Mouse (Mus musculus) liver, postnatal 0 days (tissue): ENCODE data around the gene Trpm3. TPM values are rescaled to one million over a fixed set of nuclear protein-coding genes. Genes with fewer than 3 reads are reported as not detected.

ENCODE experiments used
- ATAC-seq: fragments of 200-750 bp; cut with Nextera tagmentation; 2 replicates; pipeline ENCODE4 v1.8.0; 2017; ENCODE audit warnings: mild to moderate bottlenecking, moderate library complexity
- DNase-seq: peaks from one replicate; pipeline ENCODE4 v3.0.0-alpha.2; 2016
- H3K27ac ChIP-seq: fragments of 300-500 bp; sonication (generic); 2 replicates; pipeline ENCODE4 v1.5.1; 2014; ENCODE audit warnings: antibody characterized with exemption, moderate library complexity, mild to moderate bottlenecking, low read depth
- H3K27me3 ChIP-seq: fragments of 300-500 bp; sonication (generic); 2 replicates; pipeline ENCODE4 v1.6.1; 2014; ENCODE audit warnings: low read length, control low read depth, mixed read lengths; ENCODE audit not compliant: insufficient read depth
- H3K36me3 ChIP-seq: fragments of 300-500 bp; sonication (generic); replicated peaks from 2 replicates; pipeline ENCODE4 v1.6.1; 2014; ENCODE audit warnings: mild to moderate bottlenecking, control low read depth, low read length, moderate library complexity, mixed read lengths; ENCODE audit not compliant: insufficient read depth
- H3K4me1 ChIP-seq: fragments of 300-500 bp; sonication (generic); 2 replicates; pipeline ENCODE4 v1.6.1; 2014; ENCODE audit warnings: antibody characterized with exemption, mild to moderate bottlenecking, control low read depth; ENCODE audit not compliant: insufficient read depth
- H3K4me2 ChIP-seq: fragments of 300-500 bp; sonication (generic); 2 replicates; pipeline ENCODE4 v1.6.1; 2014; ENCODE audit warnings: low read depth, mild to moderate bottlenecking, low read length, moderate library complexity, mixed read lengths
- H3K4me3 ChIP-seq: fragments of 300-500 bp; sonication (generic); 2 replicates; pipeline ENCODE4 v1.5.1; 2014; ENCODE audit warnings: low read depth, low read length
- H3K9ac ChIP-seq: fragments of 300-500 bp; sonication (generic); replicated peaks from 2 replicates; pipeline ENCODE4 v1.6.1; 2014; ENCODE audit warnings: mild to moderate bottlenecking, moderate library complexity
- H3K9me3 ChIP-seq: fragments of 300-500 bp; sonication (generic); 2 replicates; pipeline ENCODE4 v1.6.1; 2016; ENCODE audit warnings: mild to moderate bottlenecking, control low read depth, low read length, mixed read lengths
- CTCF ChIP-seq: sonication (generic); IDR thresholded peaks from 2 replicates; pipeline ENCODE4 v1.5.1; 2016; ENCODE audit warnings: antibody characterized with exemption, low read depth
- EP300 ChIP-seq: IDR thresholded peaks from 2 replicates; pipeline ENCODE4 v1.6.1; 2016; ENCODE audit warnings: antibody characterized with exemption, low read depth, mild to moderate bottlenecking
- WGBS: fragments of 180-500 bp; shearing (Covaris S2); extraction: QIAGEN DNeasy Blood & Tissue Kit; methylation state at CpG from one replicate; pipeline ENCODE4 v1.1.7; 2014; ENCODE audit not compliant: insufficient replicate concordance; 5-methylcytosine and 5-hydroxymethylcytosine counted together
- polyA plus RNA-seq: library from polyadenylated mRNA; unstranded; fragments of >200 nt; fragmentation: Nextera tagmentation; extraction: Ambion mirVana; gene quantifications from 2 replicates; pipeline ENCODE4 v1.2.1, GENCODE M21; 2015

The Trpm3 gene
- polyA plus RNA-seq: 0.02 TPM in 1 of 2 replicates, not detected in the other

GRCm38 (mm10) chr19:22138590-22139421, at the start of gene Trpm3:
TSS of gene Trpm3 (plus strand) at chr19:22139046.
- Histone ChIP-seq H3K9me3 (no peaks in the 10 kb centered on the region), H3K36me3 (no peaks in the 10 kb centered on the region), H3K4me3 (no peak within 1 kb of the TSS), H3K27ac (no peak within 1 kb of the TSS), H3K9ac (no peak within 1 kb of the TSS), H3K27me3 (0 out of 2 replicates have a peak, but pooled peaks cover 5% of the 10 kb centered on the region), H3K4me1 (0 out of 2 replicates have a peak, but pooled peaks cover 2% of the 10 kb centered on the region), H3K4me2 (no peak within 1 kb of the TSS)
- WGBS: 2% methylated on average over 37 of the region's 39 CpGs
- DNase-seq: peak; percentile 62
- no peak for ATAC-seq
- TF ChIP-seq EP300 (no peak), CTCF (no peak)

- 44% methylated on average over 4 of the region's 4 CpGs for WGBS
- no peak for DNase-seq
- Histone ChIP-seq H3K9me3 (no peaks in the 10 kb centered on the region), H3K27me3 (no peaks in the 10 kb centered on the region), H3K4me2 (no peak overlapping the region), H3K4me1 (no peaks in the 10 kb centered on the region), H3K27ac (no peak overlapping the region), H3K4me3 (no peak overlapping the region), H3K9ac (no peak overlapping the region), H3K36me3 (no peaks in the 10 kb centered on the region)
- no peak for TF ChIP-seq CTCF
- TF ChIP-seq EP300: no peak
- no peak for ATAC-seq
These were observed 38.3 kb upstream of the Trpm3 start for GRCm38 (mm10) chr19:22100582-22100981.

GRCm38 (mm10) chr19:22103865-22104264, 35.0 kb upstream of the Trpm3 start:
- no peaks in the 10 kb centered on the region for H3K9me3 ChIP-seq
- no peaks in the 10 kb centered on the region for H3K4me1 ChIP-seq
- H3K27me3 ChIP-seq: no peaks in the 10 kb centered on the region
- TF ChIP-seq EP300 (no peak), CTCF (no peak)
- no peak for DNase-seq
- H3K36me3 ChIP-seq: no peaks in the 10 kb centered on the region
- H3K4me3 ChIP-seq: no peak overlapping the region
- 67% methylated on average over 4 of the region's 4 CpGs for WGBS
- no peak overlapping the region for H3K4me2 ChIP-seq
- no peak overlapping the region for H3K27ac ChIP-seq
- ATAC-seq: no peak
- H3K9ac ChIP-seq: no peak overlapping the region

- Histone ChIP-seq H3K27ac (no peak overlapping the region), H3K9ac (no peak overlapping the region), H3K4me3 (no peak overlapping the region), H3K4me2 (no peak overlapping the region), H3K36me3 (no peaks in the 10 kb centered on the region), H3K9me3 (no peaks in the 10 kb centered on the region), H3K27me3 (no peaks in the 10 kb centered on the region), H3K4me1 (no peaks in the 10 kb centered on the region)
- DNase-seq: no peak
- 73% methylated on average over 7 of the region's 7 CpGs for WGBS
- ATAC-seq: no peak
- no peak for TF ChIP-seq EP300
- no peak for TF ChIP-seq CTCF
These were observed 33.9 kb upstream of the Trpm3 start for GRCm38 (mm10) chr19:22104848-22105484.

GRCm38 (mm10) chr19:22105648-22106047, 33.2 kb upstream of the Trpm3 start:
- 53% methylated on average over 2 of the region's 2 CpGs for WGBS
- no peak overlapping the region for H3K4me2 ChIP-seq
- H3K27ac ChIP-seq: no peak overlapping the region
- H3K9me3 ChIP-seq: no peaks in the 10 kb centered on the region
- H3K4me3 ChIP-seq: no peak overlapping the region
- no peak overlapping the region for H3K9ac ChIP-seq
- TF ChIP-seq CTCF (no peak), EP300 (no peak)
- no peak for DNase-seq
- no peaks in the 10 kb centered on the region for H3K36me3 ChIP-seq
- ATAC-seq: no peak
- no peaks in the 10 kb centered on the region for H3K4me1 ChIP-seq
- H3K27me3 ChIP-seq: no peaks in the 10 kb centered on the region

GRCm38 (mm10) chr19:22108893-22109463, 29.9 kb upstream of the Trpm3 start:
- no peak for TF ChIP-seq CTCF
- no peak for TF ChIP-seq EP300
- Histone ChIP-seq H3K4me3 (no peak overlapping the region), H3K9ac (no peak overlapping the region), H3K9me3 (no peaks in the 10 kb centered on the region), H3K4me1 (no peaks in the 10 kb centered on the region), H3K27ac (no peak overlapping the region), H3K36me3 (no peaks in the 10 kb centered on the region), H3K4me2 (no peak overlapping the region), H3K27me3 (no peaks in the 10 kb centered on the region)
- 82% methylated on average over 8 of the region's 8 CpGs for WGBS
- DNase-seq (no peak), ATAC-seq (no peak)
